Mouse (Mus musculus): Measurements from ENCODE around the gene Senp6.

- TF ChIP-seq CTCF (IDR thresholded peaks at IDR 0.05; ENCODE audit: borderline replicate concordance, extremely low read depth, insufficient read depth, insufficient read length) (no peak), POLR2A (IDR thresholded peaks at IDR 0.05; ENCODE audit: borderline replicate concordance, extremely low read depth, insufficient read depth, insufficient read length, poor library complexity, severe bottlenecking) (no peak)
Observed at GRCm38 (mm10) chr9:80178670-80179069, 112.0 kb downstream of the Senp6 start.

Measured in brain, embryonic 14.5 days (tissue).